Mouse (Mus musculus) bone marrow, adult 2 months (tissue): ENCODE results near the gene Gm10282.

Source experiments
- CTCF ChIP-seq: fragments of 200-500 bp; IDR thresholded peaks from 2 replicates; pipeline ENCODE4 v1.5.1; 2011; ENCODE audit warnings: low read length, control low read depth; ENCODE audit not compliant: control insufficient read depth, insufficient read depth
- POLR2A ChIP-seq: fragments of 200-500 bp; IDR thresholded peaks from 2 replicates; pipeline ENCODE4 v1.6.1; 2011; ENCODE audit warnings: low read depth, mild to moderate bottlenecking, control low read depth, low read length, borderline replicate concordance; ENCODE audit not compliant: control insufficient read depth

DNA sequence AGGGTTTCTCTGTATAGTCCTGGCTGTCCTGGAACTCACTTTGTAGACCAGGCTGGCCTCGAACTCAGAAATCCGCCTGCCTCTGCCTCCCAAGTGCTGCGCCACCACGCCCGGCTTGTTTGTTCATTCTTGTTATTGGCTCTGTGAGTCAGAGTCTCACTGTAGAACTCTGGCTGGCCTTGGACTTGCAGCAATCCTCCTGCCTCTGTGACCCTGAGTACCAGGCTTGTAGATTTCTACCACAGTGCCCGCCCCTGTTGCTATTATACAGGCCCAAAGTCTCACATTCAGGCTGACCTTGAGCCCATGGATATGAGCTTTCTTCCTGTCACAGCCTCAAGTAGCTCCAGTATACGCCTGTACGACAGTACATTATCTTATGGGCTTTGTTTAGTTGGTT is 8.5 kb downstream of the Gm10282 start:
- no peak for TF ChIP-seq POLR2A
- TF ChIP-seq CTCF = no peak
